Mouse (Mus musculus): ENCODE results near the gene Car15.

- TF ChIP-seq GATA1 (IDR thresholded peaks at IDR 0.05; ENCODE audit: borderline replicate concordance, low read length) (no peak), FLI1 (IDR thresholded peaks at IDR 0.05; ENCODE audit: low read length) (no peak)
Measured at GRCm38 (mm10) chr16:17809711-17810110, 28.5 kb downstream of the Car15 start.
